Comparison of ENCODE assay signal across 8 mouse cellular contexts in genomic region chr17:74489024-74489900, GRCm38 (mm10). TPM values are rescaled to one million over a fixed set of nuclear protein-coding genes. Genes with fewer than 3 reads are reported as not detected.
DNase-seq lines count a peak whose midpoint lies in the region; ATAC-seq and TF ChIP-seq lines count a peak whose summit lies in the region.

Gene Yipf4 (plus strand): TSS chr17:74489493.

- H3K27ac ChIP-seq in forebrain, embryonic 12.5 days: peak within 1 kb of the TSS; percentile 80
- H3K27ac ChIP-seq in heart, postnatal 0 days (ENCODE audit: low read depth): peak within 1 kb of the TSS; percentile 97
- H3K27ac ChIP-seq in liver, embryonic 16.5 days (ENCODE audit: low read length): peak within 1 kb of the TSS; percentile 99
- H3K27ac ChIP-seq in neural tube, embryonic 13.5 days (replicated peaks): peak within 1 kb of the TSS; percentile 80
- peak within 1 kb of the TSS; percentile 90 for H3K27ac ChIP-seq in testis, adult 2 months (ENCODE audit: control insufficient read depth, insufficient read depth, low read depth, low read length)

- peak; percentile 100 for ATAC-seq in forebrain, embryonic 12.5 days (ENCODE audit: low FRiP score)
- peak; percentile 99 for ATAC-seq in heart, postnatal 0 days (ENCODE audit: insufficient read depth, low read depth)
- ATAC-seq in liver, embryonic 16.5 days (ENCODE audit: low read depth): peak; percentile 97
- ATAC-seq in neural tube, embryonic 13.5 days (ENCODE audit: low read depth): peak; percentile 100

- peaks cover 24% of the 10 kb centered on the region for H3K36me3 ChIP-seq in E14TG2a.4 (ENCODE audit: insufficient read depth, low read length)
- H3K36me3 ChIP-seq in forebrain, embryonic 12.5 days (replicated peaks): peaks cover 15% of the 10 kb centered on the region
- peaks cover 23% of the 10 kb centered on the region for H3K36me3 ChIP-seq in heart, postnatal 0 days (replicated peaks; ENCODE audit: control insufficient read depth, insufficient read depth, low read length)
- H3K36me3 ChIP-seq in liver, embryonic 16.5 days (ENCODE audit: control insufficient read depth, insufficient read depth): peaks cover 16% of the 10 kb centered on the region
- H3K36me3 ChIP-seq in neural tube, embryonic 13.5 days: peaks cover 21% of the 10 kb centered on the region
- H3K36me3 ChIP-seq in testis, adult 2 months (ENCODE audit: control insufficient read depth, insufficient read depth, low read length): no peaks in the 10 kb centered on the region

- TF ChIP-seq POLR2A in testis, adult 2 months (IDR thresholded peaks at IDR 0.05; ENCODE audit: control insufficient read depth, low read depth, low read length): peak; percentile 89

- TF ChIP-seq CTCF in E14TG2a.4 (conservative IDR thresholded peaks at IDR 0.05; ENCODE audit: low read length): no peak
- TF ChIP-seq CTCF in heart, postnatal 0 days (IDR thresholded peaks at IDR 0.05; ENCODE audit: low read depth): no peak
- no peak for TF ChIP-seq CTCF in testis, adult 2 months (IDR thresholded peaks at IDR 0.05; ENCODE audit: control insufficient read depth, insufficient read depth, insufficient replicate concordance, low read depth, low read length)

- H3K9ac ChIP-seq in forebrain, embryonic 12.5 days: peak within 1 kb of the TSS; percentile 91
- H3K9ac ChIP-seq in heart, postnatal 0 days (replicated peaks; ENCODE audit: low read depth, low read length): peak within 1 kb of the TSS; percentile 97
- H3K9ac ChIP-seq in liver, embryonic 16.5 days (ENCODE audit: low read depth, low read length): peak within 1 kb of the TSS; percentile 98
- peak within 1 kb of the TSS; percentile 94 for H3K9ac ChIP-seq in neural tube, embryonic 13.5 days

- H3K9me3 ChIP-seq in E14TG2a.4 (ENCODE audit: low read length): no peaks in the 10 kb centered on the region
- H3K9me3 ChIP-seq in forebrain, embryonic 12.5 days: no peaks in the 10 kb centered on the region
- H3K9me3 ChIP-seq in heart, postnatal 0 days (replicated peaks; ENCODE audit: control insufficient read depth, low read length): no peaks in the 10 kb centered on the region
- H3K9me3 ChIP-seq in liver, embryonic 16.5 days (replicated peaks; ENCODE audit: control insufficient read depth, low read length): no peaks in the 10 kb centered on the region
- no peaks in the 10 kb centered on the region for H3K9me3 ChIP-seq in neural tube, embryonic 13.5 days

- peak within 1 kb of the TSS; percentile 97 for H3K4me3 ChIP-seq in E14TG2a.4 (replicated peaks; ENCODE audit: low read length)
- peak within 1 kb of the TSS; percentile 99 for H3K4me3 ChIP-seq in forebrain, embryonic 12.5 days (replicated peaks)
- H3K4me3 ChIP-seq in heart, postnatal 0 days (ENCODE audit: low read depth, low read length): peak within 1 kb of the TSS; percentile 98
- H3K4me3 ChIP-seq in liver, embryonic 16.5 days (ENCODE audit: low read depth, low read length): peak within 1 kb of the TSS; percentile 98
- H3K4me3 ChIP-seq in neural tube, embryonic 13.5 days: peak within 1 kb of the TSS; percentile 93
- peak within 1 kb of the TSS; percentile 98 for H3K4me3 ChIP-seq in testis, adult 2 months (ENCODE audit: control insufficient read depth, low read depth, low read length)

- WGBS in forebrain, embryonic 12.5 days: 4% methylated on average over 58 of the region's 58 CpGs
- 4% methylated on average over 57 of the region's 58 CpGs for WGBS in heart, postnatal 0 days
- 4% methylated on average over 58 of the region's 58 CpGs for WGBS in liver, embryonic 16.5 days (ENCODE audit: insufficient replicate concordance)
- WGBS in neural tube, embryonic 13.5 days: 6% methylated on average over 58 of the region's 58 CpGs

- peak within 1 kb of the TSS; percentile 69 for H3K4me2 ChIP-seq in forebrain, embryonic 12.5 days
- H3K4me2 ChIP-seq in heart, postnatal 0 days (ENCODE audit: low read depth, low read length): peak within 1 kb of the TSS; percentile 72
- peak within 1 kb of the TSS; percentile 61 for H3K4me2 ChIP-seq in liver, embryonic 16.5 days (ENCODE audit: low read depth, low read length)
- H3K4me2 ChIP-seq in neural tube, embryonic 13.5 days: peak within 1 kb of the TSS; percentile 69

- H3K4me1 ChIP-seq in E14TG2a.4 (replicated peaks; ENCODE audit: low read depth, low read length): peaks cover 29% of the 10 kb centered on the region
- peaks cover 6% of the 10 kb centered on the region for H3K4me1 ChIP-seq in forebrain, embryonic 12.5 days
- H3K4me1 ChIP-seq in heart, postnatal 0 days (ENCODE audit: control insufficient read depth, insufficient read depth): no peaks in the 10 kb centered on the region
- peaks cover 8% of the 10 kb centered on the region for H3K4me1 ChIP-seq in liver, embryonic 16.5 days (ENCODE audit: control insufficient read depth, low read depth, low read length)
- peaks cover 15% of the 10 kb centered on the region for H3K4me1 ChIP-seq in neural tube, embryonic 13.5 days (replicated peaks)
- H3K4me1 ChIP-seq in testis, adult 2 months (ENCODE audit: control insufficient read depth, insufficient read depth, low read length): no peaks in the 10 kb centered on the region; the same call in 1 of the 2 replicates

- 0 out of 2 replicates have a peak, but pooled peaks have one; percentile 24 for TF ChIP-seq EP300 in heart, postnatal 0 days (IDR thresholded peaks at IDR 0.05; ENCODE audit: low read depth)

- no peaks in the 10 kb centered on the region for H3K27me3 ChIP-seq in E14TG2a.4 (ENCODE audit: insufficient read depth, low read length)
- no peaks in the 10 kb centered on the region; the same call in 1 of the 2 replicates for H3K27me3 ChIP-seq in forebrain, embryonic 12.5 days
- H3K27me3 ChIP-seq in heart, postnatal 0 days (ENCODE audit: control insufficient read depth, insufficient read depth, low read length): no peaks in the 10 kb centered on the region
- no peaks in the 10 kb centered on the region for H3K27me3 ChIP-seq in liver, embryonic 16.5 days (ENCODE audit: control insufficient read depth, insufficient read depth, low read depth, low read length)
- H3K27me3 ChIP-seq in neural tube, embryonic 13.5 days: no peaks in the 10 kb centered on the region
- no peaks in the 10 kb centered on the region for H3K27me3 ChIP-seq in testis, adult 2 months (ENCODE audit: control insufficient read depth, insufficient read depth, low read length)

- peak; percentile 96 for DNase-seq in c-Kit-positive CD71-positive TER-119-positive erythroid progenitor cells, embryonic 14.5 days (ENCODE audit: low spot score)
- peak; percentile 94 for DNase-seq in heart, postnatal 0 days (ENCODE audit: low spot score)
- peak; percentile 96 to 97 for DNase-seq in kidney, postnatal 4 days

RNA-seq across cellular contexts. Expression of gene Yipf4, which starts in this region (rescaled TPM):
- polyA plus RNA-seq in forebrain, embryonic 12.5 days (2016; fragmentation: Nextera tagmentation; extraction: Ambion mirVana): 52.6 and 54.9 TPM in 2 replicates
- 51.2 and 60.0 TPM in 2 replicates for total RNA-seq in heart, postnatal 0 days (2014; rRNA removed; ENCODE audit: low replicate concordance)
- 69.1 and 79.6 TPM in 2 replicates for polyA plus RNA-seq in heart, postnatal 0 days (2015; fragmentation: Nextera tagmentation; extraction: Ambion mirVana)
- 72.0 and 72.5 TPM in 2 replicates for polyA plus RNA-seq in liver, embryonic 16.5 days (2015; fragmentation: Nextera tagmentation; extraction: Ambion mirVana)
- polyA plus RNA-seq in neural tube, embryonic 13.5 days (2015; fragmentation: Nextera tagmentation; extraction: Ambion mirVana): 64.6 and 67.3 TPM in 2 replicates
- polyA plus RNA-seq in testis, adult 2 months (2012; rRNA removed): 12.2 and 16.1 TPM in 2 replicates

Comparison
In these comparisons a context has a peak if more than half of its experiments do, and no peak if none do; other contexts are left out.
1. Peak in every context shown above with its lines: DNase-seq, ATAC-seq, H3K4me3 ChIP-seq and H3K27ac ChIP-seq.